Comparison of ENCODE assay signal across 15 mouse cellular contexts in the genomic region with DNA sequence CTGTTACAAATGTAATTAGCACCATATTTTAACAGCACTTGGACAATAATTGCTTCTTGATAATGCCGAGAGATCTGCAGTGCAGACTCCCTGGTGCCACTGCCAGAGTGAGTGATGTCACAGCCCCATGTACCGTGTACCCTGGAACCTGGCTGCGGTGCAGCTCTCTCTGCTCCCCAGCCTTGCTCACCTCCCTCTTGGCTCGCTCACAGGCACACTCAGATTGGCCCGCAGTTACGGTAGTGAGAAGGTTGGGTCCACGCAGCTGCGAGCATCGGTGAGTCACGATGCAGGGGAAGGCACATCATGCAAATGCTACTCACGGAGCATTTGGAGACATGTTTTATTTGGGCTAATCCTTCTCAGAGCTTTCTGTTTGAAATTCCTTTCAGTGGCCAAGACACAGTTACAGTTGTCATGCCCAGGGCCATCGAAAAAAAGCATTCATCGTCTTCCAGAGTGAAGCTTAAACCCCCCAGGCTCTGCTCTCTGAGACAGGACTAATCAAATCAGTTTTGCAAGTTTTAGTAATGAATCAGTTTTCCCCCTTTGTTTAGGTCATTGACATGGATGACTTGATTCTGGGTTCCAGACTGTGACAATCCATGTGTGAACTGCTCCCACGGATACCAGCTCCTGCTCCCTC.
DNase-seq lines count a peak whose midpoint lies in the region; ATAC-seq lines count a peak whose summit lies in the region.
"Had no signal": no experiment of that assay in that cellular context is flagged by ENCODE, and none has a peak within 500 bp of the region (broad histone marks: within the 10 kb centered on the region; RNA-seq: fewer than 3 reads in every experiment).

No protein-coding gene starts in this region.

- no peaks in the 10 kb centered on the region for H3K27me3 ChIP-seq in forebrain, embryonic 16.5 days (replicated peaks; ENCODE audit: control insufficient read depth, insufficient read depth, low read length)
- H3K27me3 ChIP-seq: hindbrain, embryonic 13.5 days had no signal

- peak; percentile 73 for ATAC-seq in forebrain, embryonic 16.5 days
- ATAC-seq: liver, embryonic 12.5 days had no signal

- H3K4me2 ChIP-seq in forebrain, embryonic 16.5 days (ENCODE audit: low read length): no peak overlapping the region
- H3K4me2 ChIP-seq: hindbrain, embryonic 13.5 days; liver, embryonic 12.5 days had no signal

- H3K27ac ChIP-seq in forebrain, embryonic 16.5 days (ENCODE audit: low read length): no peak overlapping the region
- H3K27ac ChIP-seq: hindbrain, embryonic 13.5 days; liver, embryonic 12.5 days; macrophage had no signal

- H3K4me1 ChIP-seq in forebrain, embryonic 16.5 days (replicated peaks; ENCODE audit: control insufficient read depth, insufficient read depth, low read length): peaks cover 9% of the 10 kb centered on the region
- H3K4me1 ChIP-seq: liver, embryonic 12.5 days had no signal

- intact Hi-C loops in left cerebral cortex, postnatal 4 days (cut with DNase I): no loop called here

- whole genome bisulfite sequencing in forebrain, embryonic 16.5 days: 51% methylated on average over 14 of the region's 14 CpGs

- H3K4me3 ChIP-seq in forebrain, embryonic 16.5 days (replicated peaks; ENCODE audit: low read length): no peak overlapping the region
- H3K4me3 ChIP-seq: erythroblast, embryonic 14.5 days; hindbrain, embryonic 13.5 days; liver, embryonic 12.5 days; myocyte had no signal

- H3K9me3 ChIP-seq in forebrain, embryonic 16.5 days (ENCODE audit: control insufficient read depth, low read length): no peaks in the 10 kb centered on the region
- H3K9me3 ChIP-seq: hindbrain, embryonic 13.5 days; liver, embryonic 12.5 days had no signal

- H3K9ac ChIP-seq in forebrain, embryonic 16.5 days (replicated peaks; ENCODE audit: low read depth, low read length): no peak overlapping the region
- H3K9ac ChIP-seq: hindbrain, embryonic 13.5 days; liver, embryonic 12.5 days had no signal

- DNase-seq in left cerebral cortex, adult 11 months (ENCODE audit: low spot score): peak; percentile 50
- no peak for DNase-seq in left cerebral cortex, postnatal 4 days
- DNase-seq in layer of hippocampus, adult 8-10 months (ENCODE audit: low spot score in 2 of 2): peak; percentile 54 to 68
- peak; percentile 50 to 65 for DNase-seq in right cerebral cortex, adult 2 months (ENCODE audit: low spot score in 2 of 2)
- DNase-seq in ovary, postnatal 36 days (ENCODE audit: low spot score): no peak
- DNase-seq in adrenal gland, adult 18-20 months (ENCODE audit: low spot score in 2 of 2): no peak
- DNase-seq: heart, adult 18-20 months; kidney, postnatal 14 days; thymus, adult 2 months had no signal

- H3K36me3 ChIP-seq in forebrain, embryonic 16.5 days (ENCODE audit: control insufficient read depth, insufficient read depth): no peaks in the 10 kb centered on the region
- H3K36me3 ChIP-seq: liver, embryonic 12.5 days had no signal

Comparison
In these comparisons a context has a peak if more than half of its experiments do, and no peak if none do; other contexts are left out.
1. DNase-seq: peak in left cerebral cortex, adult 11 months (single experiment), layer of hippocampus, adult 8-10 months (2 of 2) and right cerebral cortex, adult 2 months (2 of 2); none in left cerebral cortex, postnatal 4 days (single experiment), ovary, postnatal 36 days (single experiment) and adrenal gland, adult 18-20 months (0 of 2).